Mouse (Mus musculus) limb, embryonic 14.5 days (tissue): Measurements from ENCODE around the gene Creld2. TPM values are rescaled to one million over a fixed set of nuclear protein-coding genes. Genes with fewer than 3 reads are reported as not detected.
"Not testable (repeated sequence)": the region's sequence is repeated elsewhere in the genome, so short reads cannot be mapped to it uniquely, and the experiment has no call there.

Source experiments
- ATAC-seq: fragments of 200-750 bp; cut with Nextera tagmentation; 2 replicates; pipeline ENCODE4 v1.8.0; 2017; ENCODE audit warnings: low read depth, moderate number of reproducible peaks, moderate TSS enrichment; ENCODE audit not compliant: low FRiP score
- DNase-seq: peaks from one replicate; pipeline ENCODE4 v3.0.0-alpha.2; 2015; ENCODE audit warnings: low spot score
- H3K27ac ChIP-seq: fragments of 300-500 bp; sonication (generic); replicated peaks from 2 replicates; pipeline ENCODE4 v1.5.1; 2014; ENCODE audit warnings: low read depth, mild to moderate bottlenecking, low read length, moderate library complexity, mixed read lengths
- H3K27me3 ChIP-seq: fragments of 300-500 bp; sonication (generic); 2 replicates; pipeline ENCODE4 v1.6.1; 2014; ENCODE audit warnings: low read length, mixed read lengths; ENCODE audit not compliant: control insufficient read depth, insufficient read depth
- H3K36me3 ChIP-seq: fragments of 300-500 bp; sonication (generic); 2 replicates; pipeline ENCODE4 v1.6.1; 2014; ENCODE audit warnings: mild to moderate bottlenecking, low read length, moderate library complexity, mixed read lengths; ENCODE audit not compliant: control insufficient read depth, insufficient read depth
- H3K4me1 ChIP-seq: fragments of 300-500 bp; sonication (generic); 2 replicates; pipeline ENCODE4 v1.6.1; 2014; ENCODE audit warnings: antibody characterized with exemption, low read length, mixed read lengths; ENCODE audit not compliant: control insufficient read depth, insufficient read depth
- H3K4me2 ChIP-seq: fragments of 300-500 bp; sonication (generic); replicated peaks from 2 replicates; pipeline ENCODE4 v1.6.1; 2014; ENCODE audit warnings: low read depth, mild to moderate bottlenecking, low read length, moderate library complexity; ENCODE audit not compliant: severe bottlenecking
- H3K4me3 ChIP-seq: fragments of 300-500 bp; sonication (generic); replicated peaks from 2 replicates; pipeline ENCODE4 v1.5.1; 2014; ENCODE audit warnings: low read length
- H3K9ac ChIP-seq: fragments of 300-500 bp; sonication (generic); 2 replicates; pipeline ENCODE4 v1.6.1; 2014; ENCODE audit warnings: mild to moderate bottlenecking, low read depth, low read length, moderate library complexity; ENCODE audit not compliant: severe bottlenecking
- H3K9me3 ChIP-seq: fragments of 300-500 bp; sonication (generic); 2 replicates; pipeline ENCODE4 v1.6.1; 2016; ENCODE audit warnings: low read length; ENCODE audit not compliant: control insufficient read depth
- POLR2A ChIP-seq: fragments of 200-500 bp; IDR thresholded peaks from 2 replicates; pipeline ENCODE4 v1.8.0; 2012; ENCODE audit warnings: inconsistent platforms, mild to moderate bottlenecking, moderate library complexity, borderline replicate concordance; ENCODE audit not compliant: insufficient read depth, insufficient read length; ENCODE audit errors: extremely low read depth
- WGBS: fragments of 180-500 bp; shearing (Covaris S2); extraction: QIAGEN DNeasy Blood & Tissue Kit; methylation state at CpG from one replicate; pipeline ENCODE4 v1.1.7; 2014; 5-methylcytosine and 5-hydroxymethylcytosine counted together
- polyA plus RNA-seq, 2 experiments: library from polyadenylated mRNA; depleted of rRNA in 1 of 2; stranded (reverse) in 1 of 2; unstranded in 1 of 2; fragments of >200 nt; fragmentation: Nextera tagmentation in 1 of 2; extraction: Ambion mirVana in 1 of 2; gene quantifications; 2 replicates each; pipeline versions ENCODE4 v1.2.1 to v1.2.3; 2012 to 2014

The Creld2 gene
- polyA plus RNA-seq, 2 experiments, result 79.1 to 85.9 TPM

DNA sequence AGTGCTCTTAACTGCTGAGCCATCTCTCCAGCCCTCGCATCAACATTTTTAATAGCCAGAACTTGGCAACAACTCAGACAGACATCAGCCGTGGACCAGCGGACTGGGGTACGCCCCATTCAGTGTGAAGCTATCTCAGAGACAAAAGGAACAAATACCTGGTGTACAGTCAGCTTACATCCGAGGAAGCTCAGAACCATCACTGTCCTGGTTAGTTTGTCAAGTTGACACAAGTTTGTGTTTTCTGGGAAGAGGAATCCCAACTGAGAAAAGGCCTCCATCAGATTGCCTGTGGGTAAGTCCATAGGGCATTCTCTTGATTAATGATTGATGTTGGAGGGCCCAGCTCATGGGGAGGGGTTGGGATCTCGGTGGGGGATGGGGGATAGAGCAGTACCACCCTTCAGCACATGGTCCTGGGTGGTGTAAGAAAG lies 18.5 kb upstream of the Creld2 start:
- WGBS, result 78% methylated on average over 6 of the region's 6 CpGs
- ATAC-seq (no peak), DNase-seq (no peak)
- Histone ChIP-seq H3K4me3 (no peak overlapping the region), H3K9me3 (no peaks in the 10 kb centered on the region), H3K9ac (no peak overlapping the region), H3K27ac (no peak overlapping the region), H3K4me1 (no peaks in the 10 kb centered on the region), H3K27me3 (no peaks in the 10 kb centered on the region), H3K4me2 (no peak overlapping the region), H3K36me3 (peaks cover 21% of the 10 kb centered on the region)
- no peak for TF ChIP-seq POLR2A

- Histone ChIP-seq H3K4me2 (no peak overlapping the region), H3K9me3 (no peaks in the 10 kb centered on the region), H3K4me1 (no peaks in the 10 kb centered on the region), H3K27ac (no peak overlapping the region), H3K9ac (no peak overlapping the region), H3K36me3 (peaks cover 27% of the 10 kb centered on the region), H3K27me3 (no peaks in the 10 kb centered on the region), H3K4me3 (no peak overlapping the region)
- TF ChIP-seq POLR2A, result no peak
- DNase-seq (no peak), ATAC-seq (no peak)
- 95% methylated on average over 3 of the region's 3 CpGs for WGBS
These were observed 17.5 kb upstream of the Creld2 start for GRCm38 (mm10) chr15:88801903-88802302.

DNA sequence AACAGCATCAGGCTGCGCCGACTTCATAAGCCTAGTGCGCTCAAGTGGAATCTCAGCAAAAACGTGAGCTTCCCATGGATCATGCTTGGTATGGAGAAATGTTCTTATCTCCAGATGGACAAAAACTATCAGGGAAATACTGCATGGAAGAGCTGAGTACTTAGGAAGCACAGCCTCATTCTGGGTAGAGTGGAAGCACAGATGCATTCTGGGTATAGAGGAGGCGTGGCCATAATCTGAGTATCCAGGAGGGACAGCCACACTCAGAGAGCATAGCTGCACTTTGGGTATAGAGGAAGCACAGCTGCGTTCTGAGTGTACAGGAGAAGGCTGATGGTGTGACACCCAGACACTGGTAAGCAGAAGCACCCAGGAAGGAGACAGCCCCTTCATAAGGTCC lies 17.1 kb upstream of the Creld2 start:
- H3K36me3 ChIP-seq, result peaks cover 27% of the 10 kb centered on the region
- H3K9ac ChIP-seq, result no peak overlapping the region
- no peaks in the 10 kb centered on the region for H3K27me3 ChIP-seq
- H3K4me1 ChIP-seq, result no peaks in the 10 kb centered on the region
- no peak for TF ChIP-seq POLR2A
- no peaks in the 10 kb centered on the region for H3K9me3 ChIP-seq
- H3K4me3 ChIP-seq, result no peak overlapping the region
- no peak overlapping the region for H3K27ac ChIP-seq
- 87% methylated on average over 6 of the region's 6 CpGs for WGBS
- H3K4me2 ChIP-seq, result no peak overlapping the region
- ATAC-seq, result no peak
- DNase-seq, result no peak

GRCm38 (mm10) chr15:88808121-88808520 lies 11.3 kb upstream of the Creld2 start:
- ATAC-seq, result no peak
- 88% methylated on average over 8 of the region's 8 CpGs for WGBS
- peaks cover 44% of the 10 kb centered on the region for H3K36me3 ChIP-seq

GRCm38 (mm10) chr15:88810369-88810768 lies 9.1 kb upstream of the Creld2 start:
- Histone ChIP-seq H3K36me3 (peaks cover 42% of the 10 kb centered on the region), H3K4me3 (no peak overlapping the region), H3K4me1 (no peaks in the 10 kb centered on the region), H3K4me2 (no peak overlapping the region), H3K27me3 (no peaks in the 10 kb centered on the region), H3K9ac (no peak overlapping the region), H3K9me3 (no peaks in the 10 kb centered on the region), H3K27ac (no peak overlapping the region)
- no peak for DNase-seq
- ATAC-seq, result no peak
- no peak for TF ChIP-seq POLR2A
- WGBS, result 85% methylated on average over 2 of the region's 2 CpGs

More at GRCm38 (mm10) chr15:88808121-88808520, 11.3 kb upstream of the Creld2 start:
- TF ChIP-seq POLR2A, result no peak
- no peaks in the 10 kb centered on the region for H3K4me1 ChIP-seq
- H3K9ac ChIP-seq, result no peak overlapping the region
- no peak overlapping the region for H3K4me3 ChIP-seq
- H3K4me2 ChIP-seq, result no peak overlapping the region
- no peak for DNase-seq
- no peak overlapping the region for H3K27ac ChIP-seq
- H3K9me3 ChIP-seq, result no peaks in the 10 kb centered on the region
- no peaks in the 10 kb centered on the region for H3K27me3 ChIP-seq

GRCm38 (mm10) chr15:88813262-88813661 lies 6.2 kb upstream of the Creld2 start:
- TF ChIP-seq POLR2A, result no peak
- WGBS, result 90% methylated on average over 3 of the region's 3 CpGs
- DNase-seq (no peak), ATAC-seq (no peak)
- Histone ChIP-seq H3K27ac (no peak overlapping the region), H3K9ac (no peak overlapping the region), H3K4me2 (no peak overlapping the region), H3K4me3 (no peak overlapping the region), H3K4me1 (no peaks in the 10 kb centered on the region), H3K36me3 (peaks cover 41% of the 10 kb centered on the region), H3K9me3 (no peaks in the 10 kb centered on the region), H3K27me3 (no peaks in the 10 kb centered on the region)

GRCm38 (mm10) chr15:88813873-88814272 lies 5.6 kb upstream of the Creld2 start:
- not testable (repeated sequence) for H3K9ac ChIP-seq, H3K4me2 ChIP-seq, H3K4me1 ChIP-seq, H3K27ac ChIP-seq, H3K4me3 ChIP-seq, H3K9me3 ChIP-seq, DNase-seq, H3K27me3 ChIP-seq, ATAC-seq
- peaks cover 41% of the 10 kb centered on the region for H3K36me3 ChIP-seq
- 83% methylated on average over 2 of the region's 2 CpGs for WGBS
